Mouse (Mus musculus) MEL (cell line): ENCODE measurements around the gene Rab8a. TPM values are rescaled to one million over a fixed set of nuclear protein-coding genes. Genes with fewer than 3 reads are reported as not detected.

Experiments
- DNase-seq: peaks from one replicate; pipeline ENCODE4 v3.0.0; 2011; ENCODE audit warnings: low read depth, low spot score
- H3K27ac ChIP-seq: 2 replicates; pipeline ENCODE4 v1.5.1; 2012; ENCODE audit warnings: low read depth, mild to moderate bottlenecking, control low read depth, low read length, moderate library complexity; ENCODE audit not compliant: control insufficient read depth
- H3K27me3 ChIP-seq, 2 experiments: fragments of 150-350 bp in 1 of 2; sonication (generic) in 1 of 2; 2 replicates each; pipeline ENCODE4 v1.6.1; 2012; ENCODE audit warnings: low read length in 2 of 2, mild to moderate bottlenecking in 2 of 2, improper control_type of control experiment in 1 of 2, moderate library complexity in 1 of 2; ENCODE audit not compliant: insufficient read depth in 2 of 2, control insufficient read depth in 1 of 2
- H3K36me3 ChIP-seq, 2 experiments: 2 replicates each; pipeline ENCODE4 v1.6.1; 2012 to 2014; ENCODE audit warnings: low read length in 2 of 2, improper control_type of control experiment in 1 of 2, inconsistent platforms in 1 of 2, mild to moderate bottlenecking in 1 of 2; ENCODE audit not compliant: insufficient read depth in 2 of 2, control insufficient read depth in 1 of 2
- H3K4me1 ChIP-seq, 2 experiments: fragments of 150-350 bp in 1 of 2; sonication (generic) in 1 of 2; 2 replicates each; pipeline ENCODE4 v1.6.1; 2012; ENCODE audit warnings: low read length in 2 of 2, improper control_type of control experiment in 1 of 2, mild to moderate bottlenecking in 1 of 2; ENCODE audit not compliant: insufficient read depth in 2 of 2, control insufficient read depth in 1 of 2
- H3K4me3 ChIP-seq, 2 experiments: fragments of 150-350 bp in 1 of 2; sonication (generic) in 1 of 2; 2 replicates each; pipeline ENCODE4 v1.5.1; 2012; ENCODE audit warnings: low read depth in 2 of 2, low read length in 2 of 2, mild to moderate bottlenecking in 2 of 2, moderate library complexity in 2 of 2, control low read depth in 1 of 2, improper control_type of control experiment in 1 of 2; ENCODE audit not compliant: control insufficient read depth in 1 of 2, insufficient read depth in 1 of 2
- H3K79me2 ChIP-seq: 2 replicates; pipeline ENCODE4 v1.6.1; 2012; ENCODE audit warnings: mild to moderate bottlenecking, low read length, moderate library complexity; ENCODE audit not compliant: control insufficient read depth, poor library complexity, insufficient read depth
- H3K9ac ChIP-seq: 2 replicates; pipeline ENCODE4 v1.6.1; 2012; ENCODE audit warnings: low read depth, mild to moderate bottlenecking, control low read depth, low read length, moderate library complexity; ENCODE audit not compliant: control insufficient read depth, poor library complexity, severe bottlenecking
- H3K9me3 ChIP-seq: fragments of 150-350 bp; sonication (generic); replicated peaks from 2 replicates; pipeline ENCODE4 v1.6.1; 2012; ENCODE audit warnings: mild to moderate bottlenecking, low read length, improper control_type of control experiment, moderate library complexity; ENCODE audit not compliant: insufficient read depth
- BHLHE40 ChIP-seq: IDR thresholded peaks from 2 replicates; pipeline ENCODE4 v1.6.1; 2012; ENCODE audit warnings: low read depth, mild to moderate bottlenecking, inconsistent platforms, low read length, improper control_type of control experiment, borderline replicate concordance
- CHD1 ChIP-seq: IDR thresholded peaks from 2 replicates; pipeline ENCODE4 v1.6.1; 2012; ENCODE audit warnings: low read depth, mild to moderate bottlenecking, inconsistent platforms, low read length, improper control_type of control experiment
- CTCF ChIP-seq, 3 experiments: IDR thresholded peaks in 2 of 3; conservative IDR thresholded peaks in 1 of 3; 2 replicates each; pipeline ENCODE4 v1.5.1; 2011 to 2012; ENCODE audit warnings: low read length in 3 of 3, low read depth in 2 of 3, mild to moderate bottlenecking in 2 of 3, improper control_type of control experiment in 1 of 3, inconsistent platforms in 1 of 3, mixed read lengths in 1 of 3, moderate library complexity in 1 of 3; ENCODE audit not compliant: control insufficient read depth in 1 of 3, insufficient read depth in 1 of 3, poor library complexity in 1 of 3, severe bottlenecking in 1 of 3
- E2F4 ChIP-seq: IDR thresholded peaks from 2 replicates; pipeline ENCODE4 v1.6.1; 2011; ENCODE audit warnings: low read depth, low read length, improper control_type of control experiment, borderline replicate concordance
- ETS1 ChIP-seq: IDR thresholded peaks from 2 replicates; pipeline ENCODE4 v1.6.1; 2012; ENCODE audit warnings: low read depth, mild to moderate bottlenecking, inconsistent platforms, low read length, improper control_type of control experiment, moderate library complexity
- GABPA ChIP-seq: IDR thresholded peaks from 2 replicates; pipeline ENCODE4 v1.6.1; 2012; ENCODE audit warnings: low read depth, mild to moderate bottlenecking, inconsistent platforms, low read length, improper control_type of control experiment, moderate library complexity
- GATA1 ChIP-seq: IDR thresholded peaks from 2 replicates; pipeline ENCODE4 v1.6.1; 2011; ENCODE audit warnings: low read depth, low read length, improper control_type of control experiment
- KAT2A ChIP-seq: conservative IDR thresholded peaks from 2 replicates; pipeline ENCODE4 v1.6.1; 2012; ENCODE audit warnings: low read depth, low read length, improper control_type of control experiment, inconsistent platforms
- MAFK ChIP-seq: IDR thresholded peaks from 2 replicates; pipeline ENCODE4 v1.6.1; 2011; ENCODE audit warnings: low read depth, mild to moderate bottlenecking, low read length, improper control_type of control experiment, borderline replicate concordance
- MAX ChIP-seq: IDR thresholded peaks from 2 replicates; pipeline ENCODE4 v1.6.1; 2011; ENCODE audit warnings: low read length, improper control_type of control experiment
- MEF2A ChIP-seq: IDR thresholded peaks from 2 replicates; pipeline ENCODE4 v1.6.1; 2014; ENCODE audit warnings: low read depth, mild to moderate bottlenecking, inconsistent platforms, low read length, improper control_type of control experiment; ENCODE audit not compliant: poor library complexity, insufficient replicate concordance, severe bottlenecking; ENCODE audit errors: extremely low read depth
- MYB ChIP-seq: IDR thresholded peaks from 2 replicates; pipeline ENCODE4 v1.6.1; 2011; ENCODE audit warnings: mild to moderate bottlenecking, low read depth, low read length, improper control_type of control experiment
- MYC ChIP-seq: IDR thresholded peaks from 2 replicates; pipeline ENCODE4 v1.6.1; 2011; ENCODE audit warnings: low read depth, mild to moderate bottlenecking, low read length, improper control_type of control experiment, moderate library complexity
- NELFE ChIP-seq: IDR thresholded peaks from 2 replicates; pipeline ENCODE4 v1.6.1; 2011; ENCODE audit warnings: low read depth, low read length, improper control_type of control experiment
- NRF1 ChIP-seq: IDR thresholded peaks from 2 replicates; pipeline ENCODE4 v1.6.1; 2014; ENCODE audit warnings: low read depth, mild to moderate bottlenecking, inconsistent platforms, low read length, improper control_type of control experiment, moderate library complexity; ENCODE audit not compliant: poor library complexity, insufficient read depth, severe bottlenecking
- SIN3A ChIP-seq: IDR thresholded peaks from 2 replicates; pipeline ENCODE4 v1.6.1; 2012; ENCODE audit warnings: low read length, improper control_type of control experiment, inconsistent platforms
- SMC3 ChIP-seq: IDR thresholded peaks from 2 replicates; pipeline ENCODE4 v1.6.1; 2011; ENCODE audit warnings: low read depth, low read length, improper control_type of control experiment
- TBP ChIP-seq: IDR thresholded peaks from 2 replicates; pipeline ENCODE4 v1.8.0; 2011; ENCODE audit warnings: low read depth, low read length, improper control_type of control experiment
- TCF12 ChIP-seq: IDR thresholded peaks from 2 replicates; pipeline ENCODE4 v1.6.1; 2014; ENCODE audit warnings: low read depth, mild to moderate bottlenecking, inconsistent platforms, low read length, improper control_type of control experiment, moderate library complexity
- USF2 ChIP-seq, 2 experiments: IDR thresholded peaks; 2 replicates each; pipeline ENCODE4 v1.6.1; 2011 to 2012; ENCODE audit warnings: improper control_type of control experiment in 2 of 2, low read length in 2 of 2, borderline replicate concordance in 1 of 2, inconsistent platforms in 1 of 2, low read depth in 1 of 2, mild to moderate bottlenecking in 1 of 2; ENCODE audit not compliant: insufficient read depth in 1 of 2
- ZC3H11A ChIP-seq: IDR thresholded peaks from 2 replicates; pipeline ENCODE4 v1.6.1; 2012; ENCODE audit warnings: low read depth, mild to moderate bottlenecking, inconsistent platforms, low read length, improper control_type of control experiment
- ZKSCAN1 ChIP-seq: IDR thresholded peaks from 2 replicates; pipeline ENCODE4 v1.6.1; 2012; ENCODE audit warnings: low read depth, mild to moderate bottlenecking, inconsistent platforms, low read length, improper control_type of control experiment, moderate library complexity
- ZMIZ1 ChIP-seq: IDR thresholded peaks from 2 replicates; pipeline ENCODE4 v1.6.1; 2012; ENCODE audit warnings: low read depth, mild to moderate bottlenecking, inconsistent platforms, low read length, improper control_type of control experiment, moderate library complexity
- polyA plus RNA-seq, 2 experiments: library from polyadenylated mRNA; stranded (reverse) in 1 of 2; unstranded in 1 of 2; fragments of >175 nt in 1 of 2; fragments of >200 nt in 1 of 2; gene quantifications; 2 replicates each; pipeline versions ENCODE4 v1.2.1 to v1.2.4; 2012; ENCODE audit warnings: low replicate concordance in 2 of 2, low read depth in 1 of 2; ENCODE audit not compliant: insufficient read length in 2 of 2, insufficient read depth in 1 of 2, missing spikeins in 1 of 2
- total RNA-seq: library from RNA; depleted of rRNA; stranded (reverse); fragments of 300-350 nt; gene quantifications from 2 replicates; pipeline ENCODE4 v1.2.3, GENCODE M21; 2012

Rab8a gene
- total and polyA plus RNA-seq, 3 experiments: 97.4 to 139 TPM; not detected in 1

DNA sequence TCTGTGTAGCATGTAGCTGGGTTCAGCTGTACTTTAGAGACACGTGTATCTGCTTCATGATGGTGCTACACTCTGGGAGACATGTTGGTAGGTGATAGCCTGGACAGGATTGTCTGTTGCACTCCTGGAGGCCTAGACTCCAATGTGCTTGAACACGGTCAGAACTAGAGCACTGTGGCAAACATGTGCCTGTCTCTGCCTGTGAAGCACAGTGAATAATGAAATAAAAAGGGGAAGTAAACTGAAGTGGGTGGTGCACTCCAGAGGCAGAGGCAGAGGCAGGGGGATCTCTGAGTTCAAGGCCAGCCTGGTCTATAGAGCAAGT is 29.2 kb downstream of the Rab8a start:
- Histone ChIP-seq H3K27me3 (no peaks in the 10 kb centered on the region), H3K4me1 (no peaks in the 10 kb centered on the region), H3K9ac (no peak overlapping the region), H3K79me2 (no peaks in the 10 kb centered on the region), H3K27ac (no peak overlapping the region), H3K9me3 (no peaks in the 10 kb centered on the region), H3K4me3 (no peak overlapping the region), H3K36me3 (no peaks in the 10 kb centered on the region)
- no peak for TF ChIP-seq CTCF (IDR thresholded peaks at IDR 0.05 in 2 of 3, conservative IDR thresholded peaks at IDR 0.05 in 1 of 3; ENCODE audit: control insufficient read depth in 1 of 3, insufficient read depth in 1 of 3, low read depth in 2 of 3, low read length in 3 of 3, poor library complexity in 1 of 3, severe bottlenecking in 1 of 3)
- no peak for TF ChIP-seq ZMIZ1
- no peak for TF ChIP-seq MAX
- TF ChIP-seq SIN3A: no peak
- no peak for TF ChIP-seq TBP
- TF ChIP-seq GATA1: no peak
- no peak for TF ChIP-seq SMC3
- TF ChIP-seq MEF2A: no peak
- no peak for TF ChIP-seq E2F4
- no peak for TF ChIP-seq NRF1
- TF ChIP-seq ZKSCAN1: no peak
- no peak for TF ChIP-seq ZC3H11A
- TF ChIP-seq TCF12: no peak
- TF ChIP-seq USF2 (IDR thresholded peaks at IDR 0.05; ENCODE audit: borderline replicate concordance in 1 of 2, insufficient read depth in 1 of 2, low read depth in 1 of 2, low read length in 2 of 2): no peak
- no peak for TF ChIP-seq ETS1
- no peak for TF ChIP-seq MAFK
- TF ChIP-seq BHLHE40: no peak
- no peak for DNase-seq

DNA sequence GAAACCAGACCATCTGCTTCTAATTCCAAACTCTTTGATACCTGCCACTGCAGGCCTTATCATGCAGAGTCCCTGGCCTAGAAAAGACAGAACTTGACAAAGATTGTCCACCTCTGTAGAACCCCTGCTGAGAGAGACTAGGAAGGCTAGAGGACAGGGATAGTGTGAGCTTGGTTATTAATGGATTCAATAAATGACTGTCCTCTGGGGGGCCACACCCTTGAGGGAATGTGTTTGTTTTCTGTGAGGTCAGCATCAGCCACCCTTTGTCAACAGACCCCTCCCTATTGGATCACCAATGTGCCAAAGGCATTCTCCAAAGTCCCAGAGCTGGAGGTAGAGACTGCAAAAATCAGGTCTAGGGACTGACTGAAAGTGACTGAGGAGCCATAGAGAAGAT is 31.1 kb downstream of the Rab8a start:
- no peak for DNase-seq
- no peaks in the 10 kb centered on the region for H3K4me1 ChIP-seq
- H3K9me3 ChIP-seq: no peaks in the 10 kb centered on the region
- TF ChIP-seq BHLHE40 (no peak), MYC (no peak), TCF12 (no peak), TBP (no peak), MAFK (no peak), ZMIZ1 (no peak), USF2 (IDR thresholded peaks at IDR 0.05; ENCODE audit: borderline replicate concordance in 1 of 2, insufficient read depth in 1 of 2, low read depth in 1 of 2, low read length in 2 of 2) (no peak), CHD1 (no peak), NELFE (no peak), KAT2A (no peak), MYB (no peak), GABPA (no peak), MEF2A (no peak), MAX (no peak)
- H3K27ac ChIP-seq: no peak overlapping the region
- H3K79me2 ChIP-seq: no peaks in the 10 kb centered on the region
- no peak overlapping the region for H3K4me3 ChIP-seq
- no peaks in the 10 kb centered on the region for H3K27me3 ChIP-seq
- no peak overlapping the region for H3K9ac ChIP-seq
- no peaks in the 10 kb centered on the region for H3K36me3 ChIP-seq
